Mouse (Mus musculus) layer of hippocampus, postnatal 25 days (tissue): ENCODE measurements around the gene Selenop. TPM values are rescaled to one million over a fixed set of nuclear protein-coding genes. Genes with fewer than 3 reads are reported as not detected.

ENCODE experiments used
- DNase-seq, 2 experiments: peaks; one replicate each; pipeline ENCODE4 v3.0.0; 2022; ENCODE audit warnings: mixed read lengths in 2 of 2, low spot score in 1 of 2; ENCODE audit errors: extremely low spot score in 1 of 2
- total RNA-seq, 2 experiments: library from RNA; stranded (reverse); gene quantifications; 2 replicates each; pipeline ENCODE4 v1.2.3; 2021

Selenop gene
- total RNA-seq, 2 experiments from 2014 or later = 290 to 344 TPM

DNA sequence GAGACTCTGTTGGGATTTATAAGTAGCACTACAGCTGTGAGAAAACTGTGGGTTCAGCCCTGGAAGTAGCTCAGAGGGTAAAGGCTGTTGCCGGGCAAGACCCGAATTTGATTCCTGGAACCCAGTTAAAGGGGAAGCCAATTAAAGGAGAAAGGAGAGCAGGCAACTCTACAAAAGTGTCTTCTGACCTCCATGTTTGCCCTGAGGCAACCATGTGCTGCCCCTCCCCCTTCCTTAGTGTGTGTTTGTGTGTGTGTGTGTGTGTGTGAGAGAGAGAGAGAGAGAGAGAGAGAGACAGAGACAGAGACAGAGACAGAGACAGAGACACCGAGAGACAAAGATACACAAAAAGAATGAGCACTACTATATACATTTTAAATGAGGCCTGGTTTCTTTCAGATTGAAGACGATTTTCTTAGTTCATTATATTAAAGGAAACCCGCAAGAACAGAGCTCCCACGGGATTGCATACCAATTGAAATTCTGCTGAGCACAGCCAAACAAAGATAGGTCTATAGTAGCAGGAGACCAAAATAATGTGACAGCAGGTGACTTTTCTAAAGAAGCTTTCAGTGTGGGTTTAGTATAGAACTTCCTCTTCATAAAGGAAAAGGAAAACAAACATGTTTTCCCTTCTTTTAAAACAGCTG lies 1.8 kb downstream of the Selenop start:
- DNase-seq = no peak

GRCm38 (mm10) chr15:3270646-3271077 lies 2.3 kb downstream of the Selenop start:
- DNase-seq = peak in 1 of 2 experiments; percentile 42

DNA sequence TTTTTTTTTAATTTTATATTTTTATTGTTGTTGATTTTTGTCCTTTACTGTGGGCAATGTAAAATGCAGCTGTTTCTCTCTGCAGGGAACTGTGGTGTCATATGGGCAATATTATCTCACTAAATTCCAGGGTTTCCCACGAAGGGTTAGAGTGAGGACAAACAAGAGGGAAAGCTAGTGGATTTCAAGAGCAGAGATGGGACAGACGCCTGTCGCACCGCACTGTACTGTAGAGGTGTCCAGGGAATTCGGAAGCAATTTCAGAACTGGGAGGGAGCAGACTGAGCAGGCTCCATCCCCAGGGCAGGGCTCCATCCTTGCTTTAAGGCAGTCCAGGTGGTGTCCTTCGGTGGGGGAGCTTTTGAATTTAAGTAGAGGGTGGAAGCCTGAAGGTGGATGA lies 2.9 kb downstream of the Selenop start:
- no peak for DNase-seq

DNA sequence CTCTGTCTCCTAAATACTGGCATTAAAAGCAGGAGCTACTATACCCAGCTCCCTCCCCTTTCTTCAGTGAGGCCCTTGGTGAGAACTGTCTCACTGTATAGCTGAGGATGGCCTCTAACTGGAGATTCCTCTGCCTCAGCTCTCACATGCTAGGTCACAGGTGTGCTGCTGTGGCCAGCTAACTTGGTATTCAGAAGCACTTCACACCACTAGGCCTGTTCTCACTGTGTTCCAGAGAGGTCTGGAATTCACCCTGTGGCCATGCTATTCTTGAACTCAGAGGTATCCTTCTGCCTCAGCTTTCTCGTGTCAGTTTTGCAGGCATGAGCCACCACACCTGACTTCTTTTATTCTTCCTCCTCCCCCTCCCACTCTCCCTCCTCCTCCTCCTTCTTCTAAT lies 4.8 kb downstream of the Selenop start:
- no peak for DNase-seq

DNA sequence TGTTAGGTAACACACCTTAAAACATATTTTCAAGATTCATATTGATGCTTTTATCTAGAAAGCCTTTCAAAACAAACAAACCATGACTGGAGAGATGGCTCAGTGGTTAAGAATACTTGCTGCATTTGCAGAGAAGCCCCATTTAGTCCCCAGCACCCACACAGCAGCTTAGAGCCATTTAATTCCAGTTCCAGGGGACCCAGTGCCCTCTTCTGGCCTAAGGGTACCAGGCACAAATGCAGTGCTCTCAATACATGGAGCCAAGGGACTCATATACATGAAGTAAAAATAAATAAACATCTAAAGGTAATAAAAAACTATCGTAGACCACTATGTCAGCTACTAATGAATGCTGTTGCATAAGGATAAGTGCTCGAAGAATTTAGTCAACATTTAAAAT lies 9.0 kb downstream of the Selenop start:
- DNase-seq = no peak

DNA sequence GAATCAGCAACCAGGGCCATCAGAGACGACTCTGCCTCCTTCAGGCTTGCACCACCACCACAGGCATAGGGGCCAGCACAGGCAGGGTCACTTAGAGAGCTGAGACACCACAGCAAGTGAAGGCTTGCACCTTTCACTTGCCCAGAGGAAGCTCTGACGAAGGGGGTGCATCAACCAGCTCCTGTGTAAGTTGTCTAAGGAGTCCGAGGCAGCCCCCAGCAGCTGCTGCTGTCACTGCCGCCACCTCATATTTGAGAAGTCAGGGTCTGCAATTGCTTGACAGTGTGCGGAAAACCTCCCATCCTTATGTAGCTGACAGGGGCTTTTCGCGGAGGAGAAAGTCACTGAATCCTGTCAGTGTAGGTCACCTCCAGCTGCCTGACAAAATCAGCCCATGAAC lies 10.9 kb downstream of the Selenop start:
- DNase-seq = no peak

DNA sequence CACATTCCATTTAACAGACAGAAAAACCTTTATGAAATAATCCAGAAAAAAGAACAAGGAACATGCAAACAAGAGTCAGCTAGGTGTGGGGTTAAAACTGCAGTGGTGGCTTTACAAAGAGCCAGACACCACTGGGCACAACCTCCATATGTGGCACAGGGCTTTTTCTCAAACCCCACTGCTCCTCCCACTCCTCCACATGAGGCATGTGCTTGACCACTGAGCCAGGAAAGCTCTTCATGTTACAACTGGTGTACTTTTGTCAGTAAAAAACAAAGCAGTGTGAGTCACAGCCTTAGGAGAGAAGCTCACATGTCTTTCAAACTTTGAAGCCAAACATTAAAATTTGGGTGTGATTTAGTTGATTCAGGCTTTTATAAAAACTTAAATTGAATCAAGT lies 12.9 kb downstream of the Selenop start:
- DNase-seq = no peak

DNA sequence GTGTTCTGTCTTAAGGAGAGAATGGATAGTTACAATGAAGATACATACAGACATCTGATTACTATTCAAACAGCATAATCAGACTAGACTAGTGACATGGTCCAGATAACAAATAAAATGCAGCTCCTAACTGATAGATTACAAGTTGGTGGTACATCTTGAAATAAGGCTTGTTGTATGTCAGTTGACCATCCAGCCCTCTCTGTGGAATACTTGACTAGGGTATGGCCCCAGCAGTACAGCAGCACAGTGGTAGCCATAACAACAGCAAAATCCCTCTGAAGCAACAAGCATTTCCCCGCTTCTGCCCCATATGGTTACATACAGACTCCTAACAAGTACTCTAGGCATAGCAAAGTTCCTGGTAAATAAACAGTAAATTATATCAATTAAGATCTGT lies 13.4 kb downstream of the Selenop start:
- DNase-seq = no peak

DNA sequence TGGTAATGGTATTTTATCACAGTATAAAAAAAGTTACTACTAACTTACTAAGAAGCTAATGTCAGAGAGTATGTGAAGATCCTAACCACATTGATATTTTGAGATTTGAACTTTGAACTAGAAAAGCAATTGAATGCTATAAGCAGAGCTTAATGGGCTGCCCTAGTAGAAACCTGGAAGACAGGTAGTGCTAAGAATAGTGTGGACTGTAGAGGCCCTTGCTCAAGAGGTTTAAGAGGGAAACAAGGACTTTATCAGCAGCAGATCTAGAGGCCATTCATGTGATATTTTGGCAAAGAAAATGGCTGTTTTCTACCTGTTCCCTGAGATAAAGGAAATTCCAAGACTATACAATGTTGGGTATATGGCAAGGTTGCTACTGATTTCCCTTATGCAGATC lies 17.7 kb downstream of the Selenop start:
- DNase-seq = no peak

- DNase-seq = no peak
Observed at GRCm38 (mm10) chr15:3290435-3290834, 22.1 kb downstream of the Selenop start.

DNA sequence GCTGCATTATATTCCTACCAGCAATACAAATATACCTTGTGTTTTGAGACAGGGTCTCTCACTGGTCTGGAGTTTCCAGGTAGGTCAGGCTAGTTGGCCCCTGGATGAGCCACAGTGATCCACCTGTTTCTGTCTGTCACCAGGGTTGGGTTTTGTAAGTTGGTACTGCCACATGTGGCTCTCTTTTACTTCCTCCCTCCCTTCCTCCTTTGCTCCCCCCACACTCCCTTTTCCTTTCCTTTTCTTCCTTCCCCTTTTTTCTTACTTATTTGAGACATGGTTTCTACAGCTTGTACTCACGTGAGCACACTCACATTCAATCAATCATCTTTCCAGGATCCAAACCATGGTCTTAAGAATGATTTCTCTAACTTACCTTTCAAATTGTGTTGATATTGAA lies 25.1 kb downstream of the Selenop start:
- DNase-seq = no peak

- DNase-seq = no peak
Observed at GRCm38 (mm10) chr15:3295986-3296385, 27.6 kb downstream of the Selenop start.

DNA sequence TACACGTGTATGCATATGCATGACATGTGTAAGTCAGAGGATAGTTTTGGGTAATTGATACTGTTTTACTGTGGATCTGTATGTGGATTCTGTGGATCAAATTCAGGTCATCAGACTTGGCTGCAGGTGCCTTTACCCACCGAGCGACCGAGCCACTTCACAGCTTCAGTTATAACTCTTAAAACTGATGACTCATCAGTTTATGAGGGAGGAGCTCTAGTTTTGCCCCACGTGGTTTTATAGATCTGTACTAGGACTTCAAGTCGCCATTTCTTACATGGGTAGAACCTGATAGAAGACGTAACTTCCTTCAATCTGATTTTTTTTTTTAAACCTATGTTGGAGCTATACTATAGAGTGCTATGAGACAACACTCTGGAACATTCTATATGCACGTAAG lies 29.3 kb downstream of the Selenop start:
- DNase-seq = no peak

- DNase-seq = no peak
Observed at GRCm38 (mm10) chr15:3300361-3301100, 32.2 kb downstream of the Selenop start.

DNA sequence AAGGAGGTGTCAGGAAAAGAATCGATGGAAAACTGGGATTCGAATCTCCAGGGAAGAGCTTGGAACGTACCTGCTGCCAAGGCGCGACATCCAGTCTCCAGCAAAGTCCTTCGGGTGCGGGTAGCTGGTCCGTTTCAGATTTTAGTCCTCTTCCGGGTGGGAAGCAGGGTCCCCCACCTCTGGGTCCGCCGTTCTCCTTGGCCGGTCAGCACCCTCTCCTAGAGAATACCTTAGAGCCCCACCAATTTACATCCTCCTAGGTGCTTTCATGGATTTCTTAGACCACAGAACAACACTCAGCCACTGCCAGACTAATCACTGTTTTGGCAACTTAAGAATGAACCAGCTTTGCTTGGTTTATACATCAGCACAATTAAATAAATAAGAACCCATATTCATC lies 35.1 kb downstream of the Selenop start, which contains the start of gene Ccdc152:
Gene Ccdc152, minus strand, starts transcription at position 101 of the 400 bp plus-strand sequence.
- DNase-seq = no peak

DNA sequence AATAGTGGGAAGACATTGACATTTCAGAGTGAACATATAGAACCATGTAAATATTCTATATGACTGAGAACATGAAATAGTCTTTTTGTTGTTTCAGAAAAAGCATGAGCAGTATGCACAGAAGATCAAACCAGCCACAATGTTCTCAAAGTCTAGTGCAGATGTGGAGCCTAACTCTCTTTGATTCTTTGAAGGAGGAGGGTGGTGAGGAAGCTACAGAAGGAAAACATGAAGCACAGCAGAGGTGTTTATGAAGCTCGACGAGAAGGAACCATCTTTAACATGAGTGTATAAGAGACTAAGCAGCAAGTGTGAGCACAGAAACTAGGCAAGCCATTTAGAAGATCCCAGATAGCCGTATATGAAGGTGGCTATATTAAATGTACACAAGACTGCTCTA lies 41.5 kb downstream of the Selenop start:
- DNase-seq = no peak

DNA sequence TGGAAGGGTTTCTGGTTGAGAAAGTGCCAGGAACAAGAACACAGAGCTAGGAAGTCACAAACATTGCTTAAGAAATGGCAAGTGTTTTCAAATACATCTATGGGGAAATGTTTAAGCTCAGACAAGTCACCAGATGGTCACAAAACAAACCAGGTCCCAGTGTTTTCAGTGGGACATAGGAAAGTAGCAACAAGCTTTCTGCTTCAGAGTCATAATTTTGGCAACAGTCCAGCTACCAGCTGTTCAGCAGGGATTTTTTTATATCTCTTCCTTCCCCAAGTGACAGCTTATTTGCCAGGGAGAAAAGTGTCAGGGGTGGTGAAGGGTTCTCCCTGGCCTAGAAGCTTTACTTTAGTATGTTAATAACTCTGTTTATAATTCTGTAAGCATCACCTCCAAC lies 44.6 kb downstream of the Selenop start:
- DNase-seq = no peak

GRCm38 (mm10) chr15:3316617-3317016 lies 48.3 kb downstream of the Selenop start:
- DNase-seq = no peak

DNA sequence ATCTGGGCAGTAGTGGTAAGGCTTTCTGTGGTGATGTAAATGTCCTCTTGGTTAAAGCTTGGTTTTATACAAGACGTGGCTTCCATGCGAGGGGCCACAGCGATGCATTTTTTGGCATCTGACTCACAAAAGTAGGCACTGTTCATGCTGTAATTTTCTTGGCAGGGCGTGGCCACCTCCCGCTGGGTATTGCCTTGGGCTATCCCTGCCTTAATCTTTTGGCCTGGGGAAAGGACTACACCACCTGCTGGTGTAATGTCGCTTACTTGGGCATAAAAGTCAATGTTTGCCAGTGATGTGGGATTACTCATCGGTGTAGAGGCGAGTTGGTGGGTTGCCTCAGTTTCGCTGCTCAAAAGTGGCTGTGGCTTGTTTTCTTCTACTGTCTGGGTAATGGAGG lies 51.6 kb downstream of the Selenop start:
- no peak for DNase-seq

DNA sequence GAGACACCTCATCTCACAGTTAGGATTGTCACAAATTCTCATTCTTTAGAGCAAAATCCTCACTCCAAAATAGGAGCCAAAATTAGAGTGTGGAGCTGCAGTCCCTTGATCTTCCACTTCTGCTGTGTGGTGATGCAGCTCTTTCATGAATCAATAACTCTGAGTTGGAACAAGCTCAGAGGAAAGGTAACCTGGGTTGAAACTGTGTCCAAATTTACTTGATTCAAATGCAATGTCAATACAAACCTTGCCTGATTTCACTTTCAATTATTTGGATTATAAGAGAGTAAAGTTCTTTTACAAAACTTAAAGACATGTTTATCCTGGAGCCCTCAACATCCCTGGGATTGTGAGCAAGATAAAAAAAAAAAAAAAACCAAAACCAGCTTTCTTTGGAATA lies 54.7 kb downstream of the Selenop start:
- no peak for DNase-seq
